ENCODE assay signal across 23 mouse cellular contexts in genomic region chrX:135712845-135713244, GRCm38 (mm10). TPM values are rescaled to one million over a fixed set of nuclear protein-coding genes. Genes with fewer than 3 reads are reported as not detected.
"Had no signal": no experiment of that assay in that cellular context is flagged by ENCODE, and none has a peak within 500 bp of the region (broad histone marks: within the 10 kb centered on the region; RNA-seq: fewer than 3 reads in every experiment).

No protein-coding gene starts in this region.

- DNase-seq: lung, postnatal 14 days; lung, postnatal 36 days; right cerebral cortex, postnatal 14 days; thymus, adult 2 months; thymus, postnatal 25 days; thymus, postnatal 4 days had no signal

- H3K4me1 ChIP-seq: lung, embryonic 15.5 days; megakaryocyte, embryonic 14.5 days; midbrain, embryonic 13.5 days; midbrain, embryonic 15.5 days; neural tube, embryonic 12.5 days; stomach, embryonic 15.5 days had no signal

- H3K36me3 ChIP-seq: lung, embryonic 15.5 days; midbrain, embryonic 13.5 days; midbrain, embryonic 15.5 days; neural tube, embryonic 12.5 days; stomach, embryonic 15.5 days had no signal

- H3K4me3 ChIP-seq: lung, embryonic 15.5 days; megakaryocyte, embryonic 14.5 days; midbrain, embryonic 13.5 days; midbrain, embryonic 15.5 days; neural tube, embryonic 12.5 days; stomach, embryonic 15.5 days had no signal

- H3K9ac ChIP-seq: lung, embryonic 15.5 days; midbrain, embryonic 13.5 days; midbrain, embryonic 15.5 days; neural tube, embryonic 12.5 days; stomach, embryonic 15.5 days had no signal

- H3K27ac ChIP-seq: lung, embryonic 15.5 days; macrophage; midbrain, embryonic 13.5 days; midbrain, embryonic 15.5 days; neural tube, embryonic 12.5 days; stomach, embryonic 15.5 days; stomach, postnatal 0 days had no signal

- H3K27me3 ChIP-seq: lung, embryonic 15.5 days; midbrain, embryonic 13.5 days; midbrain, embryonic 15.5 days; neural tube, embryonic 12.5 days; stomach, embryonic 15.5 days had no signal

- H3K9me3 ChIP-seq: lung, embryonic 15.5 days; megakaryocyte, embryonic 14.5 days; midbrain, embryonic 13.5 days; midbrain, embryonic 15.5 days; neural tube, embryonic 12.5 days; stomach, embryonic 15.5 days had no signal

- ATAC-seq: lung, postnatal 0 days; midbrain, embryonic 13.5 days; midbrain, embryonic 15.5 days had no signal

- H3K4me2 ChIP-seq: lung, embryonic 15.5 days; midbrain, embryonic 11.5 days; midbrain, embryonic 13.5 days; midbrain, embryonic 15.5 days; neural tube, embryonic 12.5 days; stomach, embryonic 15.5 days had no signal

RNA-seq across cellular contexts. Expression of gene Tmsb15a, which starts 12.2 kb away (rescaled TPM):
- total RNA-seq: megakaryocyte progenitor cell, adult 5-6 weeks; midbrain, postnatal 0 days; monocyte, adult 5-6 weeks; neutrophil, adult 5-6 weeks had no signal
- polyA plus RNA-seq: lung, embryonic 15.5 days; lung, postnatal 0 days; macrophage; midbrain, embryonic 11.5 days; midbrain, embryonic 13.5 days; midbrain, embryonic 15.5 days; midbrain, postnatal 0 days; neural tube, embryonic 12.5 days; neural tube, embryonic 14.5 days; spleen, adult 2 months; stomach, embryonic 15.5 days; stomach, postnatal 0 days; thymus, adult 2 months; urinary bladder, adult 2 months had no signal

RNA-seq across cellular contexts. Expression of gene Tcp11x2, which starts 19.3 kb away (rescaled TPM):
- total RNA-seq: megakaryocyte progenitor cell, adult 5-6 weeks; midbrain, postnatal 0 days; monocyte, adult 5-6 weeks; neutrophil, adult 5-6 weeks had no signal
- polyA plus RNA-seq: lung, embryonic 15.5 days; lung, postnatal 0 days; macrophage; midbrain, embryonic 11.5 days; midbrain, embryonic 13.5 days; midbrain, embryonic 15.5 days; neural tube, embryonic 12.5 days; neural tube, embryonic 14.5 days; spleen, adult 2 months; stomach, embryonic 15.5 days; stomach, postnatal 0 days; thymus, adult 2 months; urinary bladder, adult 2 months had no signal
